Mouse (Mus musculus) thymus, postnatal 25 days (tissue): ENCODE data around the gene Lgals8.
A peak's percentile ranks its signal among the peaks of the same experiment; 100 is the strongest.

Experiments used
- DNase-seq: peaks from one replicate; pipeline ENCODE4 v3.0.0; 2022

Lgals8 gene

DNA sequence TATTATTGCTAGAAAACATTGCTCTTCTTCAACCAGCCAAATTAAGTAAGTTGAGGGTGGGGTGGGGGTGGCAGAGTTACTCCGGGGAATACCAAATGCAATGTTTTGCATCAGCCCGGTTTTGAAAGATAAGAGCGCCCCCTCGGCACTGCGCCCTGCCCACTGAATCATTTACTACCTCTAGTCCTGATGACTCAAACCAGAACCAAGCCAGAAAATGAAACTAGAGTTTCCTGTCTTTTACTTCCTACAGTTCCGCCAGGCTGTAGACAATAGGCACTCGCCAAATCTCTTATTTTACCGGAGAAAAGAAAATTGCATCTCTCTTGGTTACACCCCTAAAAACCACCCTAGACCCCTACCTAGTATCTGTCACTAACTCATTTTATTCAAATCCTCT is 4.3 kb downstream of the Lgals8 start:
- peak; percentile 73 for DNase-seq

GRCm38 (mm10) chr13:12456711-12457110 is 8.0 kb downstream of the Lgals8 start:
- no peak for DNase-seq

DNA sequence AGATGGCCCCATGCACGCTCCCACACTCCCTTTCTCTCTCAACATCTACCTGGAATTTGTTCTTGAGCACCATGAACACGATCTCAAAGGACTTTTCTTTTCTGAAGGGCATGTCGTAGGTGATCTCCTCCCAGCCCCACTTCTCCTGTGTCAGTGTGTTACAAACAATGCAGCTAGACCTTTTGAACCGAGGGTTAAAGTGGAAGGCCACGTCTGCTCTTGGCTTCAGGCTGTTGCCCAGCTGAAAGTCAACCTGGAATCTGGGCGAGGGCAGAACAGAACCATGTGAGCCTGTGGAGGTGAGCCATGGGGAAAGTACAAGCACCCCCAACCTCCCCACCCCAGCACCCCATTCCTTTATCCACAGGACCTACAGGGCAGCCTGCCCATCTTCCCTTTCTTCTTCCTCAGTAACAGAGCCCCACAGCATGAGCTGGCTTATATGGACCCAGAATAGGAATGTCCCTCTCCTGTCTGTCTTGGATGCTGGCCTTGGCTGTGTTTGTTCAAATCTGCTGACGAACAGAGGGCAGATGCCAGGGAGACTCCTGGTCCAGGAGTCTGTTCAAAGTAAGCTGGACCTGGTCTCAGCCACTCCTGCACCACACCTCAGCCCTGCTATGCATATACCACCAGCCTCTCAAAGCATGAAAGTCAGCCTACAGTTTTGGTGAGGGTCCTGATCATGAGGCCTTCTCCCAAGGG is 9.9 kb downstream of the Lgals8 start:
- DNase-seq: no peak

GRCm38 (mm10) chr13:12453150-12453549 is 11.6 kb downstream of the Lgals8 start:
- DNase-seq: no peak

- DNase-seq: no peak
Observed at GRCm38 (mm10) chr13:12442008-12442587, 22.6 kb downstream of the Lgals8 start.

- DNase-seq: no peak
Observed at GRCm38 (mm10) chr13:12440813-12441212, 23.9 kb downstream of the Lgals8 start.

DNA sequence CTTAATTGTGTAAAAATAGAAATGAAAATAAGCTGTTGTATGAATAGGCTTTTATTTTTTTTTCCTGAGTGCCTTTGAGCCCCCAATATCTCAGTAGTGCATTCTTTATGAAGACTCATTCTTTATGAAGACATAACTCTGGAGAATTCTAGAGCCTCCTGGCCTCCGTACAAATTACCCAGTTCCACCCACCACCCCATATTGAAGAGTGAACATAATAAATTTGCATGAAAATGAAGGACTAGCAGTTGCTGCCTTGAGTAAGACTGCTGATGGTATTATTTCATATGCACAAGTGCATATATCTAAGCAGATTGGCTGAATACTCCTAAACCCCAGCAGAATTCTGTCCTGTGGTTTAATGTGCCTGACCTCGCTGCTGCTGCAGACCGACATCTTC is 25.2 kb downstream of the Lgals8 start:
- no peak for DNase-seq

- DNase-seq: no peak
Observed at GRCm38 (mm10) chr13:12433843-12434242, 30.9 kb downstream of the Lgals8 start.

GRCm38 (mm10) chr13:12428556-12428955 is 36.2 kb downstream of the Lgals8 start:
- no peak for DNase-seq

DNA sequence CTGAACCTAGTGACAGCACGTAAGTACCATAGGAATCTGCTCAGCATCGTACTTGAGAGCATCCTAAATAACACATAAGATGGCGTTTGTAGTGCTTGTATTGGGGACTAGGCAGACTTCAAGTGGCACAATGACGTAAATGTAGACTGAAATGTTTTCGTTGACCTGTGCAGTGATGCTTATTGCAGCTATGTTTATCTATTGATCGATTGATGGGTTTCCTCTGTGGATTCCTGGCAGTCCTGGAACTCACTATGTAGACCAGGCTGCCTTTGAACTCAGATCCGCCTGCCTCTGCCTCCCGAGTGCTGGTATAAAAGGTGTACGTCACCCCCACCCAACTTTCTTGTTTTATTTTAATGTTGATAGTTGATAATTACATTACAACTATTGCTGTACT is 44.1 kb downstream of the Lgals8 start:
- no peak for DNase-seq

- no peak for DNase-seq
Observed at GRCm38 (mm10) chr13:12412016-12412415, 52.7 kb downstream of the Lgals8 start.

DNA sequence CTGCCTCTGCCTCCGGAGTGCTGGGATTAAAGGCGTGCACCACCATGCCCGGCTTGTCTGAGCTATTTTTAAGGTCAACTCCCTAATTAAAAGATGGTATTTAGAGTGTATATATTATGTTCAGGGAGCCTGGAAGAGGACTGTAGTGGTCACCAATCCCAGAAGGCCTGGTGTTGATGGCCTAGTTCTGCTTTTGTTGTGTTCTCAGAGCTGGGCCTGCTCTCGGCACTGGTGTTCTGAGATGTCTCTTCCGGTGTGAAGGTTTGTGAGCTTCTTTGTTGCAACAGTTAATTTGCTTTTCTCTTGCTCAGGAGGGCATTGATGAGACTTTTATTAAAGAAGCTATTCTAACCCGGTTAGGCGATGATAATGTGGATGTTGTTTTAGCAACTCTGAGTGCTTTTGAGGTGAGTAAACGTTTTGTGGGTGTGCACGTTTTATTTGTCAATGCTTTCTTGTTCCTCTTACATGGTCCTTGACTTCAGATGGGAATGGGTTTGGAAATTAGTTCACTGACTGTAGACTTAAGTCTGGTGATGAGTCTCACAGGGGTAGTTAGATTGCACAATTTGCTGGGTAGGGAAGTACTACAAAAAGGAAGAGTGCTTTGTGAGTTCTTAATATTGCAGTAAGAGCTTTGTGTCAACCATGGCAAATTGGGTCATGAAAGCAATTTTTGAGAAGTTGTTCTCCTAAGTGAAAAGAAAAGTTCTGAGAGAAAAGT is 56.2 kb downstream of the Lgals8 start:
- no peak for DNase-seq

- DNase-seq: no peak
Observed at GRCm38 (mm10) chr13:12395571-12395970, 69.2 kb downstream of the Lgals8 start.

GRCm38 (mm10) chr13:12394609-12395505 is 69.9 kb downstream of the Lgals8 start, which contains the start of gene Heatr1:
Gene Heatr1 (plus strand): TSS chr13:12395027.
- DNase-seq: peak; percentile 95
